Mouse (Mus musculus) G1E (cell line): ENCODE measurements around the gene Coq4. TPM values are rescaled to one million over a fixed set of nuclear protein-coding genes. Genes with fewer than 3 reads are reported as not detected.

Source experiments
- ATAC-seq: 2 replicates; pipeline ENCODE4 v1.8.0; 2016; ENCODE audit warnings: mild to moderate bottlenecking; ENCODE audit not compliant: insufficient number of reproducible peaks, poor library complexity, low FRiP score, severe bottlenecking; ENCODE audit errors: extremely low read depth
- DNase-seq: peaks from one replicate; pipeline ENCODE4 v3.0.0; 2012; ENCODE audit warnings: low spot score
- H3K27me3 ChIP-seq: 2 replicates; pipeline ENCODE4 v1.6.1; 2012; ENCODE audit warnings: mild to moderate bottlenecking, low read length, inconsistent platforms; ENCODE audit not compliant: insufficient read depth
- H3K36me3 ChIP-seq: replicated peaks from 2 replicates; pipeline ENCODE3; 2012; ENCODE audit warnings: mild to moderate bottlenecking, inconsistent platforms
- H3K4me1 ChIP-seq: 2 replicates; pipeline ENCODE4 v1.6.1; 2012; ENCODE audit warnings: low read depth, low read length, inconsistent platforms, mixed read lengths; ENCODE audit not compliant: insufficient read depth
- H3K4me3 ChIP-seq: 2 replicates; pipeline ENCODE4 v1.5.1; 2012; ENCODE audit warnings: low read depth, mild to moderate bottlenecking, inconsistent platforms, low read length, moderate library complexity, mixed read lengths
- H3K9me3 ChIP-seq: replicated peaks from 2 replicates; pipeline ENCODE4 v1.6.1; 2012; ENCODE audit warnings: inconsistent platforms
- CTCF ChIP-seq: IDR thresholded peaks from 2 replicates; pipeline ENCODE4 v1.5.1; 2012; ENCODE audit warnings: low read depth, low read length, inconsistent platforms, mixed read lengths
- GATA1 ChIP-seq: IDR thresholded peaks from 2 replicates; pipeline ENCODE4 v1.6.1; 2012; ENCODE audit warnings: borderline replicate concordance, low read length, inconsistent platforms, mixed read lengths
- GATA2 ChIP-seq: IDR thresholded peaks from 2 replicates; pipeline ENCODE4 v1.6.1; 2012; ENCODE audit warnings: low read depth, low read length, inconsistent platforms, borderline replicate concordance
- POLR2AphosphoS5 ChIP-seq: IDR thresholded peaks from 2 replicates; pipeline ENCODE4 v1.6.1; 2012; ENCODE audit warnings: low read depth, low read length, inconsistent platforms; ENCODE audit not compliant: insufficient replicate concordance
- TAL1 ChIP-seq: conservative IDR thresholded peaks from 2 replicates; pipeline ENCODE4 v1.6.1; 2012; ENCODE audit warnings: low read depth, low read length, inconsistent platforms, mixed read lengths
- polyA plus RNA-seq: library from polyadenylated mRNA; stranded (reverse); fragments of >175 nt; gene quantifications from 2 replicates; pipeline ENCODE4 v1.2.3, GENCODE M21; 2012
- total RNA-seq, 2 experiments: library from RNA; stranded (forward) in 1 of 2; stranded (reverse) in 1 of 2; fragments of 200-1000 nt in 1 of 2; fragments of >200 nt in 1 of 2; fragmentation: Nextera tagmentation in 1 of 2; gene quantifications; 2 replicates each; pipeline ENCODE4 v1.2.3; 2014 to 2017

Gene Coq4
- total and polyA plus RNA-seq, 3 experiments = 11.1 to 242 (median 20.1) TPM

- Histone ChIP-seq H3K27me3 (no peaks in the 10 kb centered on the region), H3K36me3 (peaks cover 41% of the 10 kb centered on the region), H3K4me1 (peaks cover 32% of the 10 kb centered on the region), H3K4me3 (peak overlapping the region; percentile 96), H3K9me3 (no peaks in the 10 kb centered on the region)
- ATAC-seq (peak; percentile 99), DNase-seq (peak; percentile 92)
- TF ChIP-seq GATA2 = no peak
- TF ChIP-seq TAL1 = no peak
Observed at GRCm38 (mm10) chr2:29826926-29827708, 39.8 kb downstream of the Coq4 start.

GRCm38 (mm10) chr2:29827709-29828024, 40.4 kb downstream of the Coq4 start:
- no peaks in the 10 kb centered on the region for H3K9me3 ChIP-seq
- TF ChIP-seq CTCF (no peak), POLR2AphosphoS5 (no peak), TAL1 (no peak), GATA2 (no peak), GATA1 (no peak)
- ATAC-seq = no peak
- H3K4me3 ChIP-seq = peak overlapping the region; percentile 96
- no peaks in the 10 kb centered on the region for H3K27me3 ChIP-seq
- H3K36me3 ChIP-seq = peaks cover 45% of the 10 kb centered on the region
- H3K4me1 ChIP-seq = peaks cover 32% of the 10 kb centered on the region
- DNase-seq = no peak

- Histone ChIP-seq H3K4me1 (peaks cover 25% of the 10 kb centered on the region), H3K9me3 (no peaks in the 10 kb centered on the region), H3K4me3 (no peak overlapping the region), H3K27me3 (no peaks in the 10 kb centered on the region), H3K36me3 (peaks cover 73% of the 10 kb centered on the region)
- DNase-seq (no peak), ATAC-seq (no peak)
- no peak for TF ChIP-seq GATA1
- no peak for TF ChIP-seq CTCF
- TF ChIP-seq POLR2AphosphoS5 = no peak
Observed at GRCm38 (mm10) chr2:29831106-29831505, 43.8 kb downstream of the Coq4 start.

- peaks cover 93% of the 10 kb centered on the region for H3K36me3 ChIP-seq
- TF ChIP-seq GATA1 = no peak
- no peak for ATAC-seq
- H3K27me3 ChIP-seq = no peaks in the 10 kb centered on the region
- DNase-seq = no peak
- no peaks in the 10 kb centered on the region for H3K9me3 ChIP-seq
- H3K4me1 ChIP-seq = peaks cover 14% of the 10 kb centered on the region
- no peak overlapping the region for H3K4me3 ChIP-seq
Observed at GRCm38 (mm10) chr2:29833796-29834195, 46.5 kb downstream of the Coq4 start.

- Histone ChIP-seq H3K4me3 (no peak overlapping the region), H3K27me3 (no peaks in the 10 kb centered on the region), H3K4me1 (peaks cover 10% of the 10 kb centered on the region), H3K9me3 (no peaks in the 10 kb centered on the region), H3K36me3 (peaks cover 95% of the 10 kb centered on the region)
- no peak for TF ChIP-seq CTCF
- no peak for TF ChIP-seq TAL1
- no peak for TF ChIP-seq POLR2AphosphoS5
- no peak for TF ChIP-seq GATA1
- TF ChIP-seq GATA2 = no peak
- DNase-seq = no peak
- ATAC-seq = no peak
Observed at GRCm38 (mm10) chr2:29835391-29835899, 48.2 kb downstream of the Coq4 start.

- H3K27me3 ChIP-seq = no peaks in the 10 kb centered on the region
- ATAC-seq (no peak), DNase-seq (no peak)
- no peak overlapping the region for H3K4me3 ChIP-seq
- peaks cover 99% of the 10 kb centered on the region for H3K36me3 ChIP-seq
- TF ChIP-seq CTCF (no peak), TAL1 (no peak), GATA1 (no peak), POLR2AphosphoS5 (no peak), GATA2 (no peak)
- H3K9me3 ChIP-seq = no peaks in the 10 kb centered on the region
- H3K4me1 ChIP-seq = 0 out of 2 replicates have a peak, but pooled peaks cover 2% of the 10 kb centered on the region
Observed at GRCm38 (mm10) chr2:29839460-29839859, 52.2 kb downstream of the Coq4 start.
